Mouse (Mus musculus) thymus, postnatal 0 days (tissue): ENCODE data around the gene Ttc30b. TPM values are rescaled to one million over a fixed set of nuclear protein-coding genes. Genes with fewer than 3 reads are reported as not detected.
"Not testable (repeated sequence)": the region's sequence is repeated elsewhere in the genome, so short reads cannot be mapped to it uniquely, and the experiment has no call there.

ENCODE experiments used
- DNase-seq: peaks from one replicate; pipeline ENCODE4 v3.0.0-alpha.2; 2015; ENCODE audit warnings: low spot score
- polyA plus RNA-seq: library from polyadenylated mRNA; unstranded; fragments of >200 nt; fragmentation: Nextera tagmentation; extraction: Ambion mirVana; gene quantifications from 2 replicates; pipeline ENCODE4 v1.2.1, GENCODE M21; 2015

Ttc30b gene
- polyA plus RNA-seq = 4.2 and 5.5 TPM in 2 replicates

GRCm38 (mm10) chr2:75938117-75939063, at the start of gene Ttc30b:
TSS of gene Ttc30b (minus strand) at chr2:75938585.
- DNase-seq = peak; percentile 89

DNA sequence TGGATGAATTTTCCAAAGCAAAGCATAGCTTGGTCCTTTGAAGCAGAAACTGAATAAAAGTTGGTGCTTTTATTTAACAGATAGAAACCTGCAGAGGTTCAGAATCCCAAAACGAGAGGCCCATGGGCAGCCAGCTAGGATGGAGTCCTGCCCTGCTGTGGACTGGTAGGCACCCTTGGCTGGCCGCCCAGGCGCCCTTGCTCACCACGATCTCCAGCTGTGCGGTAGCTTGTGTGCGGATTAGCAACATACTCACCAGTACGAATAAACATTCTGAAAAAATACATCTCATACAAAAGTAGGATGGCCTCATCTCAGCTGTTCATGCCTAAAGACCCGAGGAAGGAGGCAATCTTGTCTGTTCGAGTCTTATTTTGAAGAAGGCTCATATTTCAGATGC, 49.4 kb upstream of the Ttc30b start:
- no peak for DNase-seq

DNA sequence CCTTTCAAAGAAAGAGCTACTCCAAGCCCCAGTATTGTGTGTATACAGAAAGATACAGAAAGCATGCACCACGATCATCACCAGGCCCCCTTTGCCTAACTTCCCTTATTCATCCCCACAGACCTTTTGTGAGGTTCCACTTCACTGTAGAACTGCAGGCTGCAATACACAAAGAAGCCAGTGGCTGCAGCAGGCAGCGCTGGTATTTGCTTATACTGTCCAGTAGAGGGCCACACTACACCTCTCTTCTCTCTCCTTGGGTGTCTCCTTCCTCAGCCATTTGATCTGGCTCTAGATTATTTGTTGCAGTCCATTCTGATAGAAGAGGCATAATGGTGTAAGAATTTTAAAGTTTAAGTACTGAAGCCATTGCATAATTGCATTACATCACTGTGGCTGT, 46.7 kb upstream of the Ttc30b start:
- DNase-seq = peak; percentile 76

DNA sequence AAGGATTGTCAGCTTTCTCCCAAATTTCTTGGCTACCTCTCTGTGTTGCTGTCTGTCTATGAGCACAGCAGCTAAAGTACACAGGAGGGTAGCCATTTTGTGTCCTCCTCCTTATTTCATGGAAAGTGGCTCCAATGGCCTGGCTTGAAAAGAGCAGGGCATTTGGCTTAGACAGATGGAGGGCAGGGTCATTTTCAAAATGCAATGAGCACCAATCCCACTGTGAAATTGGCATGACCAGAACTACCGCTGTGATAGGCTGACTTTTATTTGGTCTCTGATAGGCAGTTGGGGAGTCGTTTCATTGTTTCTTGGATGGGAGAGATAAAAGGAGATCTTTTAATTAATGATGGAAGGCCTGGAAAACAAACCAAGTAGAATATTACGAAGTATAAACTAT, 45.5 kb upstream of the Ttc30b start:
- DNase-seq = no peak

- DNase-seq = no peak
Measured at GRCm38 (mm10) chr2:75983091-75983490, 44.7 kb upstream of the Ttc30b start.

- no peak for DNase-seq
Measured at GRCm38 (mm10) chr2:75982626-75983025, 44.2 kb upstream of the Ttc30b start.

- DNase-seq = peak; percentile 88
Measured at GRCm38 (mm10) chr2:75981440-75982081, 43.2 kb upstream of the Ttc30b start, which contains the start of gene Ttc30a1. TSS of gene Ttc30a1 (minus strand) at chr2:75981967.

GRCm38 (mm10) chr2:75980933-75981439, 42.6 kb upstream of the Ttc30b start:
- not testable (repeated sequence) for DNase-seq

DNA sequence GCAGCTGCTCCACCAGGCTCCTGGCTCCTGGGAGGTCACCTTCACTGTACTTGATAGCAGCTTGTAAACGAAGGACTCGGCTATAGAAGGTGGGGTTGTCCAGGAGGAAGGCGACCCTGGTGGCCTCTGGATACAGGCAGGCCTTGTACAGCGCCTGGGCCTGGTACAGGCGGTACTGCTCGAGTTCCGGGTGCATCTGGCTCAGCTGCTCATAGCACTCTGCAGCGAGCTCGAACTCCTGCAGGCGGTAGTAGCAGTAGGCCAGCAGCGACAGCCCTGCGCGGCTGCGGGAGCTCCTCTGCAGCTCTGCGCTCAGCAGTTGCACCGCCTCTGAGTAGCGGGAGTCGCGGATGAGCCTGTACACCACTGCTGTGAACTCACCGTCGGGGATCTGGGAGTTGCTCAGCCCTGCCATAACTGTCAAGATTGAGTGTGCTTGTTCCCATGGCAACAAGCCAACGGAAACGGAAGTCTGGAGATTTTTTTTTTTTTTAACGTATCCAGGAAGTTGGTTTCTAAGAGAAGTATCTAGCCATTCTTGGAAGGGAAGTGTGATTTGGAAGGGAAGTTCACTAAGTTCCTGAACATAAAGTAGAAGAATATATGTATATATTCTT, 39.5 kb upstream of the Ttc30b start, which contains the start of gene Ttc30a2:
Ttc30a2 (minus strand) TSS at position 419 of the 617 bp plus-strand sequence.
- DNase-seq = peak; percentile 54

GRCm38 (mm10) chr2:75976070-75976469, 37.7 kb upstream of the Ttc30b start:
- not testable (repeated sequence) for DNase-seq

DNA sequence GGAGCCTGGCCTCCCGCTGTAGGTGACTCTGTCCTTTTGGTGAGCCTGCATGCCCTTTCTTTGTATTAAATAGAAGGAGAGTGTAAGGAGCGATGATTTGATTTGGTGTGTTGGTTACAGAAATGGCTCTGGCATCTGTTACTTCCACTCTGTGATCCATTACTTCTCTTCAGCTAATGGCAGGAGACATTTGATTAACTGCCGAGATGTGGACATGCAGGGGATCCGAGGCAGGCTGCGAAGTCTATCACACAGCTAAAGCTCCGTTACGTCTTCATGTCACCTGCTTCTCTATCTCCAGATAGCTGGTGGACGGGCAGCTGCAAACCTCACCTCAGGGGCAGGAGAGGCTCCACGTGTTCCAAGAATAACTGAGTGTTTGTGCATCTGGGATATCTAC, 35.7 kb upstream of the Ttc30b start:
- DNase-seq = no peak

GRCm38 (mm10) chr2:75964972-75965371, 26.6 kb upstream of the Ttc30b start:
- peak; percentile 74 for DNase-seq

GRCm38 (mm10) chr2:75964512-75964911, 26.1 kb upstream of the Ttc30b start:
- DNase-seq = peak; percentile 15

DNA sequence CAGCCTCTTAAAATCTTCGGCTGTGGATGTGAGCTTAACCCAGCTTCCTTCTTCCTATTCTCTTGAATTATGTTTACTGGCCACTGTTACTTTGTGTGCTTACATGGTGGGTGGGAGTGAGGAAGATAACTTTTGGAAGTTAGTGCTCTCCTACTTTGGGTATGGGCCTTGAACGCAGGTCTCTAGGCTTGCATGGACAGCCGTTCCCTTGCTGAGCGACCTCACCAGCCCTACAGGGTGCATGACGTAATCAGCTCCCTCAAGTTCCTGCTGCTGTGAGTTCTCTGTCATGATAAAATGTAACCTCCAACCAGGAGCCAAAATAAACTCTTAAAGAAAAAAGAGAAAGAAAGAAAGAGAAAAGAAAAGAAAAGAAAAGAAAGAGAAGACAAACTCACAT, 25.7 kb upstream of the Ttc30b start:
- DNase-seq = no peak

DNA sequence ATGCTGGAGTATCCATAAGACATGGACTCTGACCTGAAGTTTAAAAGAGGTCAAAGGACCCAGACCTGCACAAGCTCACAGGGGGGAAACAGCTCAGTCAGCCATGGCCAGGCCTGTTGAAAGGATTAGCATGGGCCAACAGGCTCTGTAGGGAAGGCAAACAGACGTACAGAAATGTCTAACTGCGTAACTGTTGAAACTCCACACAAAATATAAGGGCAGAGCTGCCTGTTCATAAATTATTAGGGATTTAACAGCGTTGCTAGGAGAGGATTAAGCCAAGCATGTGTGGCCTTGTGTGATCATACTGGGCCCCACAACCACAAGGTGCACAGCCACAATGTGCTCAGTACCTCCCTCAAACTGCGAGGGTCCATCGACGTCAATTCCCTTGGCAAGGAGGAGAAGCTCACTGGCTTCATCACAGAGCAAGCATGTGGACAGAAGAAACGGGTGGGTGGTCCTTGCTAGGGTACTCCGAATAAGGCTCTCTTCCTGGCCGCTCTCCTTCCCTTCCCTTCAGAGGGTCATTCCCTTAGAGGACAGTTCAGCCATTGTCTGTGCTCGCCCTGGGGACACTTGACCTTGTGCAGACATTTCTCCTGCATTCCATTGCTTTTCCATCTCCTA, 24.9 kb upstream of the Ttc30b start:
- DNase-seq = no peak

GRCm38 (mm10) chr2:75960366-75961330, 22.3 kb upstream of the Ttc30b start:
- no peak for DNase-seq

GRCm38 (mm10) chr2:75959850-75960365, 21.5 kb upstream of the Ttc30b start:
- no peak for DNase-seq

- DNase-seq = no peak
Measured at GRCm38 (mm10) chr2:75959183-75959849, 20.9 kb upstream of the Ttc30b start.

GRCm38 (mm10) chr2:75955709-75956108, 17.3 kb upstream of the Ttc30b start:
- no peak for DNase-seq
